Mouse (Mus musculus) stomach, postnatal 0 days (tissue): ENCODE results near the gene Tenm2.

Experiments
- CTCF ChIP-seq: IDR thresholded peaks from 2 replicates; pipeline ENCODE4 v1.5.1; 2016; ENCODE audit warnings: antibody characterized with exemption, low read depth, mild to moderate bottlenecking, moderate library complexity
- EP300 ChIP-seq: optimal IDR thresholded peaks from 2 replicates; pipeline ENCODE3; 2016; ENCODE audit warnings: antibody characterized with exemption

DNA sequence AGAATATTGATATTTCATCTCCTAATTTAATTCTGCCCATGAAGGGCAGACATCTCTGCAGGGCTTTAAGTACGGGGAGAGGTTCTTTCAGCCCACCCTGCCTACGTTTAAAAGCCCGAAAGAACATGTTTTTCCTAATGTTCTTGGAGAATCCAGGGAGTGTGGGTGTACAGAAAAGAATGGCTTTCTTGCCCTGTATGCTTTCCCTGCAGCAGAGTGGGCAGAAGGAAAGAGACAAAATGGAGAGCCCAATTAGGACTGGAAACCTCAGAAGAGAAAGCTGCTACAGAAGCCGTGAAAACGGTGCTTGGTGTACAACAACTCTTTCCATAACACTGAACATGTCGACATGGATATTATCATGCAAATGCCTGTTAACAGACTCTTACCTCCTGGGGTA lies 777.3 kb downstream of the Tenm2 start:
- TF ChIP-seq CTCF, result no peak
- TF ChIP-seq EP300, result no peak
